Mouse (Mus musculus) heart, postnatal 0 days (tissue): Measurements from ENCODE around the gene Rerg.

Experiments
- CTCF ChIP-seq: IDR thresholded peaks from 2 replicates; pipeline ENCODE4 v1.5.1; 2016; ENCODE audit warnings: antibody characterized with exemption, control low read depth, low read depth
- EP300 ChIP-seq: IDR thresholded peaks from 2 replicates; pipeline ENCODE4 v1.6.1; 2016; ENCODE audit warnings: antibody characterized with exemption, low read depth

GRCm38 (mm10) chr6:137138391-137138790 is 31.9 kb downstream of the Rerg start:
- TF ChIP-seq CTCF (no peak), EP300 (no peak)
